Mouse (Mus musculus) embryo, embryonic 11.5 days (tissue): Measurements from ENCODE around the gene Lman2.
A peak's percentile ranks its signal among the peaks of the same experiment; 100 is the strongest.

Source experiments
- DNase-seq: peaks from one replicate; pipeline ENCODE4 v3.0.0-alpha.2; 2012; ENCODE audit warnings: low read depth, low spot score

Lman2 gene

GRCm38 (mm10) chr13:55327169-55327568, 35.4 kb downstream of the Lman2 start:
- no peak for DNase-seq

GRCm38 (mm10) chr13:55325596-55325995, 37.0 kb downstream of the Lman2 start:
- no peak for DNase-seq

- DNase-seq: peak; percentile 35
These were observed 40.3 kb downstream of the Lman2 start for GRCm38 (mm10) chr13:55322130-55322825.

- peak; percentile 85 for DNase-seq
These were observed 41.0 kb downstream of the Lman2 start, which contains the start of gene Rab24 for GRCm38 (mm10) chr13:55321434-55322129. Rab24 (minus strand) TSS chr13:55321946.

- DNase-seq: no peak
These were observed 42.6 kb downstream of the Lman2 start, which contains the start of gene Prelid1 for GRCm38 (mm10) chr13:55319931-55320533. Prelid1 (plus strand) TSS chr13:55320500.

GRCm38 (mm10) chr13:55318351-55318750, 44.2 kb downstream of the Lman2 start:
- no peak for DNase-seq

- no peak for DNase-seq
These were observed 47.6 kb downstream of the Lman2 start for GRCm38 (mm10) chr13:55314891-55315412.

GRCm38 (mm10) chr13:55313051-55313450, 49.5 kb downstream of the Lman2 start:
- no peak for DNase-seq

GRCm38 (mm10) chr13:55312028-55312630, 50.5 kb downstream of the Lman2 start:
- DNase-seq: no peak

- no peak for DNase-seq
These were observed 61.7 kb downstream of the Lman2 start for GRCm38 (mm10) chr13:55300913-55301312.

- DNase-seq: no peak
These were observed 65.8 kb downstream of the Lman2 start for GRCm38 (mm10) chr13:55296760-55297159.
